Mouse (Mus musculus): ENCODE results near the gene Slco1a4.

DNA sequence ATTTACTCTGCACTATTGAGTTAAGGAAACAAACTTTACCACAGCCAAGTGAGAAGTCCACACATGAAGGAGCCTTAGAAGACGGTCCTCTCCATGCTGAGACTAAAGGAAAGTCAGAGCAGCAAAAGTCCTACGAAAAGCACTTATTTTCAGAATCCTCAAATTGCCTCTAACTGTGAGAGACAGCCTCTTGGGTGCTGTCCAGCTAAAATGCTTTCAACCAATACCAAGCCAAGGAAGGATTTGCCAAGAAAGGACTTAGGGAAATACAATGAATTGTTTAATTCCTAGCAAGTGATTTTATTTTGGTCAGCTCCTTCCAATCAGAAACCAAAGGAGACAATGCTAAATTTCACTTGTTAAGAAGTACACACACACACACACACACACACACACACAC lies at the start of gene Slco1a4:
- TF ChIP-seq CTCF (IDR thresholded peaks at IDR 0.05; ENCODE audit: control insufficient read depth, insufficient read depth, insufficient read length) (no peak), MAX (IDR thresholded peaks at IDR 0.05) (no peak), MYOD1 (IDR thresholded peaks at IDR 0.05; ENCODE audit: control insufficient read depth, insufficient read length, low read depth) (no peak), MYOG (IDR thresholded peaks at IDR 0.05; ENCODE audit: control insufficient read depth, extremely low read depth, insufficient read length) (no peak), USF1 (IDR thresholded peaks at IDR 0.05; ENCODE audit: low read depth) (no peak), FOSL1 (IDR thresholded peaks at IDR 0.05; ENCODE audit: insufficient read depth, low read length, poor library complexity, severe bottlenecking) (no peak)

All from C2C12 (cell line).